Mouse (Mus musculus) adrenal gland, adult (tissue): Measurements from ENCODE around the gene Uevld.
"Not testable (repeated sequence)": the region's sequence is repeated elsewhere in the genome, so short reads cannot be mapped to it uniquely, and the experiment has no call there.

Experiments
- DNase-seq, 2 experiments: peaks; one replicate each; pipeline ENCODE4 v3.0.0; 2022 to 2023; ENCODE audit warnings: low spot score in 1 of 2; ENCODE audit not compliant: inconsistent age in 2 of 2

Gene Uevld

DNA sequence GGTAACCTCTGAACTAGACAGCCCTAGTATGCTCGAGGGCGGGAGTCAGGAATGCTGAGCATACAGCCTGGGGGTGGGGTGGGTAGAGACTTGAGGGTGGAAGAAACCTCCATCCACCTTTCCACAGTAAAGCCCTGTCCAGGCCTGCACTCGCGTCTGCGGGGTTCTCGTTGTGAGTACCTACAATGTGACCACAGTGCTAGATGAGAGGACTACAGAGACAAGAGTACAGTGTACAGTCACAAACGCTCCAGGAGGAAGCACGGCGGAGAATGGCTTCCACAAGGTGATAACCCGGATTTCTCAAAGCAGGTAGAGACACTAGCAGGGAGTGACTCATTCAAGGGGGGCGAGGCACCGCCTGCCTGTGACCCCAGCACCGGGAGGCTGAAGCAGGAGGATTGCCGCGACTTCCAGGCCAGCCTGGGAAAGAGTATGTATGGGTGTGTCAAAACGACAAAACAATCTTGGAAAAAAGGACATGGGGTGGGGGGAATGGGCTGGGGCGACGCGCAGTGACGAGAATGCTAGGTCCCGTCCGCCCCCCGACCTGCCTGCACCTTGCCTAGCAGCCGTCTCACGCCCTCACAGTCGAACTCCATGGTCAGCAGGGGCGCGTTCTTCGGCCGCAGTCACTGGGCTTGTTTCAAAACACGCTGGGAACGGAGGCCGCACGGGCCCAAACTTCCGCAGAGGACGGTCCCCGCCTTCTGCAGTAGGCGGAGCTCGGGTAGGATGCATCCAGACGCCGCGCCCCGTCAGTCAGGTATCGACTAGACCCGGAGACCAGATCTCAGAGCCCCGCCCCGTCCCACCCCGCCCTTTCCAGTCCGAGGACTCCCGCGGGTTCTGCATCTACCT lies at the start of gene Uevld:
Gene Uevld, minus strand, starts transcription at position 697 of the 861 bp plus-strand sequence.
- DNase-seq: peak; percentile 95 to 99

DNA sequence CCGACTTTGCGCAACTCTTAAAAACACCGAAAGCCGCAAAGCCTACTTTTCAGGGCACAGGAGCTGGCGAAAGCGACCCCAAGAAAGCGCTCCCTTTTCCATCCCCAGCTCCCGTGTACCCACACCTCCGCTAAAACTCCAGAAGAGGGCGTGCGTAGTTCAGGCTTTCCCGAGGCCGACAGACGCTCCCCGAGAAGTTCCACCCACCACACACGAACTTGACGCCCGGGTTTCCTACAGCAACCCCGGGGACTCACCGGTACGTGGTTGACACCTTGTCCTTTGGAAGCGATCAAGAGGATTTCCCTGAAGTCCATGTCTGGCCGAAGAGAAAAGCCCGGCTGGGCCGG lies 49.5 kb upstream of the Uevld start:
- no peak for DNase-seq

DNA sequence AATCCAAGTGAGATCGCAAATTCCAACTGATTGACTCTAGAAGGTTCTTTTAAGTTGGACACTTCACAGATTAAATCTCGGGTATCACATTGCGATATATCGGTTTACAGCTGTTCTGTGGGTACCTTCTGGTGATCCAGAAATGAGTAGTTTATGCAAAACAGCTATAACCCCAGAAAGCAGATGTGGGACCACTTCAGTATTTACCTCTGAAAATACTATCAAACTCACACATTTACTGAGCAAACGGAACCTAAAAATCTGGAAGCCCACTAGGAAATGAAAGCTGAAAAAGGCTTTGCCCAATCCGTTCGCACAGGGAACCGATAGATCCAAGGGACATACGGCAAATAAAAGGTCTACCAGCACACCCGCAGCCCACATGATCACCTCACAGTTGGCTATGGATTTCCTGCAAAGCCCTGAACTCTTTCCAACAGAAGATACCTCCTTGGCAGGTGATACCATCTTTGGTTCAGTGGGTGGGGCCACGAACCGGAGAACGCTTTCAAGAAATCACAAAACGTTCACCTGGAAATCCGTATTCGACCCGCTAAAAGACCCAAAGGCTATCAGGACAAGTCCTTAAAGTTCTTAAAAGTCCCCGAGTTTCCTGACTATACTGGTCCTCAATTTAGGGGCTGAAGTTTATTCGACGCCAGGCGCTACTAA lies 48.9 kb upstream of the Uevld start:
- DNase-seq: peak in 1 of 2 experiments; percentile 69

DNA sequence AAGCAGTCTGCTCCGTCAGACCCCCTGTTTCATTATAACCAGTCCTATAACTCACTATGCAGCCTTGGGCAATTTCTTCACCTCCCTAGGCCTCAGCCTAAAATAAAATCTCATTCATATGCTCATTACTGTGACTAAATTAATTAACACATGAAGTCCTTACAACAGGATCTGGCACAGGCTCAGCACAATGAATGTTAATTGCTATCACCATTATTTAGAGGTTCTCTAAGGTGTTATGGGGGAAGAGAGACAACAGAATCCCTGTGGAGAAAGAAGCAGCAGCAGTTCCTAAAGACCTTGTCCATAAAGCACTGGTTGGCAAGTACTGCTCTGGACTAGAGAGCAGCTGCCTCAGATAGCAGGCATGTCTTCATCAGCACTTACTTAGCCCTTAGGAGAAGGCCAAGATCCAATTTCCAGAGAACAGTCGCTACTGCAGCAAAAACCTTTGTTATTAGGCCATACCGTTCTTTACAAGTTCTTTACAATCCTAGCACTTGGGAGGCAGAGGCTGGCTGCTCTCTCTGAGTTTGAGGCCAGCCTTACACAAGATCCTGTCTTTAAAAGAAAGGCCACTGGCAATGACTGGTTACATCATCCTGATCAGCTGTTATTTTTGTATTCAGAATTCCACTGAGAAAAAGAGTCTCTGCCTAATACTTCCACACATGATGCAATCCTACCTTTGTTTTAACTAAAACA lies 45.2 kb upstream of the Uevld start:
- DNase-seq: no peak

DNA sequence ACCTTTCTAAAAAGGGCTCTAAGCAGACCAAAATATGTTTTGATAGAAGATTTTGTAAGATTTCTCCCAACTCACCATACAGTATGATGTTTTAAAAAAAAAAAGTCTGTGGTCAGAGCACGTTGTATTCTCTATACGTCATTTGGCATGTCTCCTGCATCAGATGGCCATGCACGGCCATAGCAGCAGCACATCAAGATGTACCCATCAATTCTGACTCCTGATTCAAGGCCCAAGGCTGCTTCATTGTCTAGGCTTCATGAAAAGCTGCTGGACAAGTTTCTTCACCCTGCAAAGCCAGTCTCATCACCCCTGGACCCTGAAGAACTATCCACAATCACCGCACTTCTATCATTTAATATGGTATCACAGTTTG lies 43.6 kb upstream of the Uevld start:
- DNase-seq: no peak

DNA sequence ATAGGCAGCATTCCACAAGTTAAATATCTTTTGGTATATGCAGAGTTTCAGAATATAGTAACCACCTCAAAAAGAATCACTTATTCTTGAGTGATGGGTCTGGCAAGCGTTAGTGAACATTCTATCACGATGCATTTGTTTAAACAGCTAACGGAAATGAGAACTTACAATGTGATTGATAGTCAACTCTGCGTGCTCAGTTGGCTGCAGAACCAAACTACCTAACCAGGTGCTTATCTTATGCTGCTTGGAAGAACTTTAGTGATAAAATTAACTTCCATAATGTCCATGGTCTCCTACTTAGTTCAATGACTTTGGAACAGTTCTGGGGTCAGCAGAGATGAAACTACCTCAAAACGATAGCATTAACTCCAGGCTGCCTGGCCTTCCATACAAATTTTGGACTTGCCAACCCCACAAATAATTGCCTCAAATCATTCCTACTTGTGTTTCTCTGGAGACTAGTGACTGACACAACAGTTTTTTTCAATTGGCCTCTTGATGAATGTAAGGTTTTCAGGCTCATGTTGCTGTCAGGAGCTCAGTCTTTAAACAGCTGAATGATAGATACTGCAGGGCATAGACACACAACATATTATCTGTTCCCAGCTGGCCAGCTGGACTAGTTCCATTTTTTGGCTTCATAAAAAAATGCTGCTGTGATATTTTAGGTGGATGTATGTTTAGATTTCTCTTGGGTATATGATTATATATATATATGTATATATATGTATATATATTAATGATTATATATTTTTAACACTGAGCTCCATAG lies 43.0 kb upstream of the Uevld start:
- DNase-seq: no peak

DNA sequence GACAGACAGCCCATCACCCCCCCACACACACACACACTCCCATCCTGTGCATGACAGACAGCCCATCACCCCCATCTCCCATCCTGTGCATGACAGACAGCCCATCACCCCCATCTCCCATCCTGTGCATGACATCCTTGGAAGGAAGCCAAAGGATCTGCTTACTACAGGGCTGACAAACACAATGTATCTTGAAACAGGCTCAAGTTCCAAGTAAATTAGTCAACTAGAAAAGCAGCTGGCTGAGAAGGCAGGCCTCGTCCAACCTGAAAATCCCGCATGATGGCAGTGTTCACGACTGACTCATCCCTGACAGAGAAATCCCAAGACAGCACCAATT lies 42.3 kb upstream of the Uevld start:
- DNase-seq: peak in 1 of 2 experiments; percentile 46

DNA sequence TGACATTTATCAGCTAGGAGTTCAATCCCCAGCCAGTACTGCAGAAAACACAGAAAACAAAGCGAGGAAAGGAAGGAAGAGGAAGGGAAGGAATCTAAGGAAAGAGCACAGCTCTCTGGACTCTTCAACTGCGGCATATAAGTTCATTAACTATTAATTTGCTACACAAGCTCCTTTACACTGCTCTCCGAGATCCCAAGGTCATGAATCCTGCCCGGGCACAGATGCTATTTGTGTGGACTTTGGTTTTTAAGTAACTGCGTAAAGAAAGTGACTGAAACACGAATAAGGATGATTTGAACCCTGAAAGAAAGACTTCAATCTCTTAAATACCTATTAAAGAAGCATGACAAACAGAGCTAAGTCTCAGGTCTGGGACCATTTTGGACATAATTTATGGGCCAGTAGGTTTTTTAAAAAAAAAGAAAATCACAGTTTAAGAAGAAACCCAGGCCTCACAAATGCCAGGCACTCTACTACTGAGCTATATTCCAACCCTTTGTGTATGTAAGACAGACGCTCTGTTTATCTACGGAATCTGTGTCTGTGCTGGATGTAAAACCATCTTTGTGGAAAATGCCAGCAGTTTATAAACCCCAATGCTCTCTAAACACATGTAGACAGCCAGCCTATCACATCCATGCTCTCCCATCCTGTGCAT lies 41.8 kb upstream of the Uevld start:
- no peak for DNase-seq

DNA sequence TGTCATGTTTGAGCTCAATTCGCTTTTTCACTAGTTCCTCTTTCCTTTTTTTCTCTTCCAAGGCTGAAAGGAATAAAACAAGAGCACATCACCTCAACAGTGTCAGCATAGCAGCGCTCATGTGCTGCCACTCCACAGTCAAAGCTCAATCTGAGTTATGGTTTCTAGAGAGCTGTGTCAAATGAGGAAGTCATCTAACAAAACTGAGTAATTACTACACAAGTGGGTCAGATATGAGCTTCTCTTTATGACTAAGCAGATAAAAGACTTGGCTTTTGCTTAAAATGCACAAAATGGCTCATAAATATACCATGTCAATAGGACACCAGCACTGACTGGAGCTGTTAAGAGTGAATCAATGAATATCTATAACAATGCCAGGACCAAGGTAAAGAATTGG lies 40.6 kb upstream of the Uevld start:
- no peak for DNase-seq

DNA sequence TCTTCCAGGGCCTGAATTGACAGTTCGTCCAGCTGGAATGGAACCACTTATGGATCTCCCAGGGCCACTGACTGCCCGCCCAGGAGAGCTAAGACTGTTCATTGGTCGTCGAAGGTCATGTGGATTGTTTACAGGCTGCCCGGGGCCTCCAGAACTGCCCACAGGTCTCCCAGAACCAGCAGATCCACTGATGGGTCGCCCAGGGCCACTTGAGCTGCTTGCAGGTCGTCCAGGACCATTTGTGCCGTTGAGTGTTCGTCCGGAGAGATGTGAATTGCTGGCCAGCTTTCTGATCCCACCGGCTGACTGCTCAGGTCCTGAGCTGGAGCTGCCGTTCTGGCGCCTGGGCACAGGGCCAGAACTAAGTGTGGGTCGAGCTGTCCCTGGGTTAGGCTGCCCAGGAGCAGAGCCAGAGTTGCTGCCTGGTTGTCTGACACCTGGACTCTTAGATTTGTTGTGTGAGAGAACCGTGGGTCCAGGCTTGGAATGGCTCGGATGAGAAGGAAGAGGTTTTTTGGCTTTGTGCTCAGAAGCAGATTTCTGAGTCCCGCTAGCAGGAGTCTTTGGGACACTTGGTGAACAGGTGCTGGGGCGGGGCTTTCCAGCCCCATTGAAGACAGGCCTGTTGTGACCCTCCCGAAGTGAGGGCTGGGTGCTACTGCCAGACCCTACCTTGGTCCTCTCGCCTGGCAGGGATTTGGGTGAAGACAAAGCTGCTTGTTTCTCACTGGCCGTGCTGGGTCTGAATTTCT lies 39.5 kb upstream of the Uevld start:
- peak in 1 of 2 experiments; percentile 56 for DNase-seq

DNA sequence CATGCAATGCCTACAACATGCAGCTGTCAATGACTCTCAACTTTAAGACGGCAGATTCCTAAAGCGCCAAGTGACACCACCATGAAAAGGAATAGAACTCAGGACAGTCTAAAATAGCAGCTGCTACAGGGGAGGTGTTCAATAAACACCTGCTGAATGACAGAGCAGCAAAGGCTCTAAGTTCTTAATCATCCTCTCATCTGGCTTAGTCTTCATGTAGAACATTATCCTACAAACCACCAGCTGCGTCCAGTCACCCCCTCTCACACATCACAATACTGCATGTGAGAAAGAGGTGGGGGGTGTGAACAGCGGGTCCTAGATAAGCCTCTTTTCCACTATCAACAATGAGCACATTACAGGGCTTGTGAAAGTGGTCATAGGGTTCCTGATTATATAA lies 38.7 kb upstream of the Uevld start:
- no peak for DNase-seq

DNA sequence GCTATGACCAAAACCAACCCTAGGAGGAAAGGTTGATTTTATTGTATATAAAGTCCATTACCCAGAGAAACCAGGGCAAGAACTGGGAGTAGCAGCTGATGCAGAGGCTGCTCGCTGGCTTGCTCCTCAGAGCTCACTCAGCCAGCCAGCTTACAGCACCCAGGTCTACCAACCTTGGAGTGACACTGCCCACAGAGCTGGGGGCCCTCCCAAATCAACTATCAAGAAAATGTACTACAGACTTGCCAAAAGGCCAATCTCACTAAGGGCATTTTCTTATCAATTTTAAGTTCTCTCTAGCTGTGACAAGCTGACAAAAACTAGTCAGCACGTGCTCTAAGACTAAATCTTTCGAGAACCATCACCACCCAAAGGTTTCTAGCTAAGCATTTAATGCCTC lies 37.2 kb upstream of the Uevld start:
- DNase-seq: no peak

DNA sequence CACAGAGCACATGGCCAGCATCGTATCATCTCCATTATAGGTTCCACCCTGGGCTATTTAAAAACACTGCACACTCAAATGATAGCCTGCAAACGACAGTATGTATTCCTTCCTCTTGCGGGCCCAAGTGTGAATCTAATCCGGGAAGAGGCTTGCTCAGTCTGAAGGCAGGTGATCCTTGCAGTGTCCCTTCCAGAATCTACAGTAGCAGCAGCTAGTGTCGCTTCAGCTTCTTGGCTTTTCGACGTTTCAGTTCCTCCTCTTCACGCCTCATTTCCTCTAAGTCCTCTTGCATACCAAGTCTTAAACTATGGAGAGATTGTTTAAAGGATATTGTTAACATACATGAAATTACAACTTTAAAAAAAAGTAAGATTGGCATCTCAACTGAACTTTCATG lies 34.8 kb upstream of the Uevld start:
- DNase-seq: peak in 1 of 2 experiments; percentile 15

DNA sequence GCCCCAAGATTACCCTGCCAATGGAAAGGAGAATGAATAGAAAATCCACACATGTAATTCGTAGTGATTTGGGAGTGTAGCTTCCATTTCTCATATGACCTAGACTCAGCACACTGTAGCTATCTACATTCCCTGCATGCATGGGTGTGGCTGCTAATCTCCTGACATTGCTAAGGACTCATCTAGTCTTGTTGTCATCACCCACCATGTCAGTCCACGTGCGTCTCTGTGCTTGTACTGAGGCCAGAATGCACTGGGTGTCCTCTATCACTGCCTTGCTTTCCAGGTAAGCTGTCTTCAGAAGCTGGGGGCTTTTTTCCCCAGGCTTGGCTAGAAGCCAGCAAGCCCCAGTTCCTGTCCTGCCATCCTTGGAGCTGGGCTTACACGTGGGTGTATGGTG lies 31.1 kb upstream of the Uevld start:
- DNase-seq: not testable (repeated sequence)

DNA sequence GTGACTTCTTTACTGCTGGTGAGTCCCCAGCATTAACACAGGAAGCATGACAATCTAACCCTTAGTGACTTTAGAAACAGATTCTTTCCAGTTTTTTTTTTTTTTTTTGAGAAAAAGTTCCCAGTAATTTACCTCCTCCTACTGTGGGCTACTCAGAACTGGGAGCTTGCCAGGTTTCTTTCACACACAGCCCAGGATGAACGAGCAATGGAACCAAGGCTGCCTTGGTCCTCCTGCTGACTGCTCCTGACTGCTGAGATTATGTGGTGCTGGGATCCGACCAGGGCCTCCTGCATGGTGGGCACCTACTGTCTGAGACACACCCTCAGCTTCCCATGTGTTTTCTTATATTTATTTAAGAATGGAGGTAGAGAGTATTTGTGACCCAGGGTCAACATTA lies 28.7 kb upstream of the Uevld start:
- DNase-seq: no peak

DNA sequence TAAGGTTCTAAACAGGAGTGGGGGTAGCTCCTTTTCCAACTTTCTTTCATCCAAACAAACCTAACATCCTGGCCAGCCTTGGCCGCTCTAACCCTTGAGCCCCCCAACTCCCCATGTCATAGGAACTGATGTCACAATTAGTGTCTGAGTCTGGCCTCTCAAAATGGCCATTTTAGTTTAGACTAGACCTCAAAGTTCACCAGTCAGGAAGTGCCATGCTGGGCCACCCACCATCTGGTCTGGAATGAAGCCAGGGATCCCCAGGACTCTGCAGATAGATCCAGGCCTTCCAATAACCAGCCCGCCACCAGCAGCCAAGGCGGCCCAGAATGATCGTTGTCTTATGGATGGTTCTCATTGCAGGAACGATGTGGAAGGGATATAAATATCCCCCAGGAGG lies 28.3 kb upstream of the Uevld start:
- DNase-seq: no peak

DNA sequence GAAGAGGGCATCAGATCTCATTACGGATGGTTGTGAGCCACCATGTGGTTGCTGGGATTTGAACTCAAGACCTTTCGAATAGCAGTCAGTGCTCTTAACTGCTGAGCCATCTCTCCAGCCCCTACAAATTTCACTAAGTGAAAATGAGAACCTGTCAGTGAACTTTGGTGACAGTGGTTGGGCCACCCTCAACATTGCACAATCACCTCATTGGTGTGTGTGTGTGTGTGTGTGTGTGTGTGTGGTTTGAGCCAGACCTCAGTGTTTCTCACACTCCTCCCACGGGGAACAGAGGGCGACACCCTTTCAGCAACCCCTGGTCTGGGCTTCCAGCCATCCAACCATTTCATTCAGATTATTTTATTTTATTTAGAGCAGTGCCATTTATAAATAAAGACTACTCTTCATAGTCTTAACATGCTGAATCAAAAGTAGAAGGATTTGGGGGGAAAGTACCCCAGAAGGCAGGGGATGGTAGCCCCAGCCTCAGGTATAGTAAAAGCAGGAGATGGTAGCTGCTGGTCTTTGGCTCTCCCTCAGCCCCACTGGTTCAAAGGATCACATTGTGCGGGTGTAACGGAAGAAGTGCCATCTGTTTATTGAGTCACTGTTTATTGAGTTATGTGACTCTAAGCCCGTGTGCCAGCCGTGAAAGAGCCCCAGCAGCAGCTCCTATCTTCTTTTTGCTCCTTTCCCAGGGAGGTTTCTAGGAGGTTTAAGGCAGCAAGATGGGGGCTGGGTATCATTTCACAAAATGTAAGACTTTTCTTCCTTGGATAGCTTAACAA lies 27.6 kb upstream of the Uevld start:
- DNase-seq: peak in 1 of 2 experiments; percentile 35

DNA sequence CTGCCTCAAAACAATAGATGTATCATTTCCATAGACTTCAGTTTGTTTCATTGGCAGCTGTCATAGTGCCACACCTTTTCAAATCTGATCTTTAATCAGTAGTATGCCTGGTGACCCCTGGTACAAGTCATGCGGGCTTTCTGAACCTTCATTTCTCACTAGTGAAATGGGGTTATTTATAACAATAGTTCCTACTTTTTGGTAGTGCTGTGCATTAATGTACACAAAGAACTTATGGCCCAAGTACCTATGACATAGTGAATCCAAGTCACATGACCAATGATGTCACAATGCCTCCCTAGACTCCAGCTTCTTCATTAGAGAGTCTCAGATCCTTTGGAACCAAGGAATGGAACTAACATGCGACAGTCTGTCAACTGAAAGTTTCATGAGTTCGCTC lies 25.0 kb upstream of the Uevld start, which contains the start of gene Gm9999:
Gene Gm9999, plus strand, starts transcription at position 301 of the 400 bp plus-strand sequence.
- no peak for DNase-seq

DNA sequence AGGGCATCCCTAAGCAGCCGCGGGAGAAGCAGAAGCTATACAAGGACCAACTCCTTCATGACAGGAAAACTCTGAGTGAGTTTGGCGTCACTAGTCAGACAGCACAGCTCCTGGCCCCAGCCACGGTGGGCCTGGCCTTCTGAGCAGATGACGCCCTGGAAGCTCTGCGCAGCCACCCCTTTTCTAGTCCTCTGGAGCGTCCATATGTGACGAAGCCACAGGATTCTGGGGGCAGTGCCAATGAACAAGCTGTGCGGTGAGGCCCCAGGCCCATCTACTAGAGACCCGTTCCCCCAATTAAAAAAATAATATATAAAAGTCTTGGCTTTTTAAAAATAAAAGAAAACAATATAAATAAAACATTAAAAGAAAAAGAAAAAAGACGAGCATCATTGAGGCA lies 17.1 kb upstream of the Uevld start:
- no peak for DNase-seq
